In the genomic region with DNA sequence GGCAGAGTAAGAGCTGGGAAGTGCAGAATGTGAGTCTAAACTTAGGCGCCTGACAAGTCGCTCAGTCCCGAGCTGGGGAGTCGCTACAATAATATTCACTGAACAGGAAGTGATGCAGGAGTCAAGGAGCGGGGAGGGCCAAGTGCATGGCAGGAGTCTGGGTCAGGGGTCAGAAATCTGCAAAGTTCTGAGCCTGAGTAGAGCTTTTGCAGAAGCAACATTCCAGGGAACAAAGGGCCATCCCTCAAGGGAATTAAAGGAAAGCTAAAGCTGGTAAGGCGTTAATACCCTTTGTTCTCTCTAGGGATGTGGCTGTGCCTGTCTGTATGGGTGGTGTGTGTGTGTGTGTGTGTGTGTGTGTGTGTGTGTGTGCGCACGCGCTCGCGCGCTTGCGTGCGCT, we compare ENCODE assay signal across 9 mouse cellular contexts. TPM values are rescaled to one million over a fixed set of nuclear protein-coding genes. Genes with fewer than 3 reads are reported as not detected.
A peak's percentile ranks its signal among the peaks of the same experiment; 100 is the strongest.
DNase-seq lines count a peak whose midpoint lies in the region; ATAC-seq lines count a peak whose summit lies in the region.
"Had no signal": no experiment of that assay in that cellular context is flagged by ENCODE, and none has a peak within 500 bp of the region (broad histone marks: within the 10 kb centered on the region; RNA-seq: fewer than 3 reads in every experiment).

No protein-coding gene starts in this region.

- 0 out of 2 replicates have a peak, but pooled peaks have one; percentile 12 for ATAC-seq in lung, embryonic 15.5 days (ENCODE audit: borderline replicate concordance, extremely low read depth, low FRiP score, low TSS enrichment)
- ATAC-seq in embryonic facial prominence, embryonic 13.5 days (ENCODE audit: insufficient number of reproducible peaks, insufficient read depth, low FRiP score, low TSS enrichment, low read depth) = 0 out of 2 replicates have a peak, but pooled peaks have one; percentile 32

- H3K36me3 ChIP-seq in lung, embryonic 15.5 days = no peaks in the 10 kb centered on the region
- H3K36me3 ChIP-seq in embryonic facial prominence, embryonic 13.5 days = no peaks in the 10 kb centered on the region
- H3K36me3 ChIP-seq: neural tube, embryonic 12.5 days had no signal

- H3K9me3 ChIP-seq in lung, embryonic 15.5 days = no peaks in the 10 kb centered on the region
- no peaks in the 10 kb centered on the region for H3K9me3 ChIP-seq in embryonic facial prominence, embryonic 13.5 days
- H3K9me3 ChIP-seq: neural tube, embryonic 12.5 days had no signal

- H3K4me3 ChIP-seq in lung, embryonic 15.5 days = no peak overlapping the region
- H3K4me3 ChIP-seq in embryonic facial prominence, embryonic 13.5 days = no peak overlapping the region
- H3K4me3 ChIP-seq: neural tube, embryonic 12.5 days had no signal

- WGBS in lung, embryonic 15.5 days = 59% methylated on average over 14 of the region's 14 CpGs
- 56% methylated on average over 14 of the region's 14 CpGs for WGBS in embryonic facial prominence, embryonic 13.5 days

- no peak overlapping the region for H3K27ac ChIP-seq in lung, embryonic 15.5 days
- H3K27ac ChIP-seq in embryonic facial prominence, embryonic 13.5 days = no peak overlapping the region
- H3K27ac ChIP-seq: neural tube, embryonic 12.5 days had no signal

- H3K27me3 ChIP-seq in lung, embryonic 15.5 days = no peaks in the 10 kb centered on the region
- no peaks in the 10 kb centered on the region for H3K27me3 ChIP-seq in embryonic facial prominence, embryonic 13.5 days
- H3K27me3 ChIP-seq: neural tube, embryonic 12.5 days had no signal

- H3K4me2 ChIP-seq in lung, embryonic 15.5 days = no peak overlapping the region
- H3K4me2 ChIP-seq in embryonic facial prominence, embryonic 13.5 days = no peak overlapping the region
- H3K4me2 ChIP-seq: neural tube, embryonic 12.5 days had no signal

- no peak for DNase-seq in lung, postnatal 14 days
- peak; percentile 71 for DNase-seq in kidney, postnatal 10 days
- peak; percentile 51 for DNase-seq in skeletal muscle tissue, adult 2 months (ENCODE audit: low read depth, low spot score)
- no peak for DNase-seq in layer of hippocampus, adult 9-10 months (ENCODE audit: low spot score)
- no peak for DNase-seq in spleen, adult 18-20 months
- no peak for DNase-seq in gastrocnemius, postnatal 4 days (ENCODE audit: low spot score in 2 of 2)

- H3K9ac ChIP-seq in lung, embryonic 15.5 days = no peak overlapping the region
- H3K9ac ChIP-seq in embryonic facial prominence, embryonic 13.5 days = no peak overlapping the region
- H3K9ac ChIP-seq: neural tube, embryonic 12.5 days had no signal

- H3K4me1 ChIP-seq in lung, embryonic 15.5 days = peaks cover 19% of the 10 kb centered on the region
- peaks cover 8% of the 10 kb centered on the region for H3K4me1 ChIP-seq in embryonic facial prominence, embryonic 13.5 days

RNA-seq across cellular contexts. Expression of a gene that starts 52.7 kb away (rescaled TPM):
- polyA plus RNA-seq in lung, embryonic 15.5 days (2015; fragmentation: Nextera tagmentation; extraction: Ambion mirVana) = 1.8 and 1.9 TPM in 2 replicates
- polyA plus RNA-seq in embryonic facial prominence, embryonic 13.5 days (2015; fragmentation: Nextera tagmentation; extraction: Ambion mirVana) = 1.6 and 2.6 TPM in 2 replicates
- under 1 TPM in 1 of 2 experiments, not detected in 1; 0.81 TPM for total RNA-seq in gastrocnemius, postnatal 4 days (2021)

RNA-seq across cellular contexts. Expression of a gene that starts 53.0 kb away (rescaled TPM):
- 50.6 and 54.5 TPM in 2 replicates for polyA plus RNA-seq in lung, embryonic 15.5 days (2015; fragmentation: Nextera tagmentation; extraction: Ambion mirVana)
- polyA plus RNA-seq in embryonic facial prominence, embryonic 13.5 days (2015; fragmentation: Nextera tagmentation; extraction: Ambion mirVana) = 48.4 and 56.7 TPM in 2 replicates
- 10 to 100 TPM; 72.6 to 77.6 TPM for total RNA-seq in gastrocnemius, postnatal 4 days (2021)

Comparison
In these comparisons a context has a peak if more than half of its experiments do, and no peak if none do; other contexts are left out.
1. DNase-seq: peak in kidney, postnatal 10 days (single experiment) and skeletal muscle tissue, adult 2 months (single experiment); none in lung, postnatal 14 days (single experiment), layer of hippocampus, adult 9-10 months (single experiment), spleen, adult 18-20 months (0 of 2) and gastrocnemius, postnatal 4 days (0 of 2).